Mouse (Mus musculus) midbrain, postnatal 0 days (tissue): ENCODE data around the gene Sspn. TPM values are rescaled to one million over a fixed set of nuclear protein-coding genes. Genes with fewer than 3 reads are reported as not detected.

Experiments used
- ATAC-seq: fragments of 200-750 bp; cut with Nextera tagmentation; 2 replicates; pipeline ENCODE4 v1.8.0; 2017; ENCODE audit warnings: moderate number of reproducible peaks, mild to moderate bottlenecking, moderate TSS enrichment, moderate library complexity; ENCODE audit not compliant: low FRiP score
- DNase-seq: peaks from one replicate; pipeline ENCODE4 v3.0.0-alpha.2; 2015; ENCODE audit warnings: low spot score
- H3K27ac ChIP-seq: fragments of 300-500 bp; sonication (generic); 2 replicates; pipeline ENCODE4 v1.5.1; 2014; ENCODE audit warnings: low read depth, mild to moderate bottlenecking, low read length, mixed read lengths
- H3K27me3 ChIP-seq: fragments of 300-500 bp; sonication (generic); 2 replicates; pipeline ENCODE4 v1.6.1; 2014; ENCODE audit warnings: low read length, control low read depth, mixed read lengths; ENCODE audit not compliant: insufficient read depth
- H3K36me3 ChIP-seq: fragments of 300-500 bp; sonication (generic); 2 replicates; pipeline ENCODE4 v1.6.1; 2014; ENCODE audit warnings: low read length, control low read depth, mixed read lengths; ENCODE audit not compliant: insufficient read depth
- H3K4me1 ChIP-seq: fragments of 300-500 bp; sonication (generic); 2 replicates; pipeline ENCODE4 v1.6.1; 2014; ENCODE audit warnings: mild to moderate bottlenecking, control low read depth, antibody characterized with exemption, low read length, mixed read lengths; ENCODE audit not compliant: insufficient read depth
- H3K4me2 ChIP-seq: fragments of 300-500 bp; sonication (generic); 2 replicates; pipeline ENCODE4 v1.6.1; 2014; ENCODE audit warnings: low read depth, mild to moderate bottlenecking, low read length, mixed read lengths; ENCODE audit not compliant: poor library complexity, severe bottlenecking
- H3K4me3 ChIP-seq: fragments of 300-500 bp; sonication (generic); 2 replicates; pipeline ENCODE4 v1.5.1; 2014; ENCODE audit warnings: low read depth, mild to moderate bottlenecking, low read length, moderate library complexity
- H3K9ac ChIP-seq: fragments of 300-500 bp; sonication (generic); replicated peaks from 2 replicates; pipeline ENCODE4 v1.6.1; 2014; ENCODE audit warnings: mild to moderate bottlenecking, low read length, moderate library complexity, mixed read lengths; ENCODE audit not compliant: poor library complexity, severe bottlenecking
- H3K9me3 ChIP-seq: fragments of 300-500 bp; sonication (generic); 2 replicates; pipeline ENCODE4 v1.6.1; 2016; ENCODE audit warnings: low read length, control low read depth
- CTCF ChIP-seq: IDR thresholded peaks from 2 replicates; pipeline ENCODE4 v1.5.1; 2016; ENCODE audit warnings: antibody characterized with exemption, mild to moderate bottlenecking
- WGBS: fragments of 180-500 bp; shearing (Covaris S2); extraction: QIAGEN DNeasy Blood & Tissue Kit; methylation state at CpG from one replicate; pipeline ENCODE4 v1.1.7; 2014; 5-methylcytosine and 5-hydroxymethylcytosine counted together
- polyA plus RNA-seq: library from polyadenylated mRNA; unstranded; fragments of >200 nt; fragmentation: Nextera tagmentation; extraction: Ambion mirVana; gene quantifications from 2 replicates; pipeline ENCODE4 v1.2.1, GENCODE M21; 2015
- total RNA-seq: library from RNA; depleted of rRNA; stranded (reverse); fragments of >200 nt; gene quantifications from 2 replicates; pipeline ENCODE4 v1.2.3, GENCODE M21; 2014

Sspn gene
- total and polyA plus RNA-seq, 2 experiments from 2014 or later, result 5.7 to 6.1 TPM

DNA sequence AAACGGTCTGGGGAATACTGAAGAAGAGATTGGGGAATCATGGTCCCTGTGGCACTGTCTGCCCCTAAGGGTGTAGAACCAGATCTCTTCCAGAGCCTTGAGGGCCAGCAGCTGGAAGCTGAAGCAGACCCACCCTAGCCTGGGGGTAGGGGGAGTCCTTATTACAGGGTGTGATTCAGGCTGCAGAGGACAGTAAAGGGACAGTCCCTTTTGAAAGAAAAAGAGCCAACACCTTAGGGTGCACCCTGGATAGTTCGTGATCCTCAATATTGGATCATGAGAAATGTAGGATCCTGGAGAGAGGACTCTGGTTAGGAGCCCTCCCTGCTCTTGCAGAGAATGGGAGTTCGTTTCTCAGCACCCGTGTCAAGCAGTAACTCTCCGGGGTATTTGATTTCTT, 26.8 kb upstream of the Sspn start:
- Histone ChIP-seq H3K9me3 (no peaks in the 10 kb centered on the region), H3K27ac (no peak overlapping the region), H3K9ac (no peak overlapping the region), H3K4me1 (no peaks in the 10 kb centered on the region), H3K4me2 (no peak overlapping the region), H3K27me3 (no peaks in the 10 kb centered on the region), H3K36me3 (no peaks in the 10 kb centered on the region), H3K4me3 (no peak overlapping the region)
- TF ChIP-seq CTCF, result no peak
- ATAC-seq (no peak), DNase-seq (no peak)
- 74% methylated on average over 5 of the region's 5 CpGs for WGBS

DNA sequence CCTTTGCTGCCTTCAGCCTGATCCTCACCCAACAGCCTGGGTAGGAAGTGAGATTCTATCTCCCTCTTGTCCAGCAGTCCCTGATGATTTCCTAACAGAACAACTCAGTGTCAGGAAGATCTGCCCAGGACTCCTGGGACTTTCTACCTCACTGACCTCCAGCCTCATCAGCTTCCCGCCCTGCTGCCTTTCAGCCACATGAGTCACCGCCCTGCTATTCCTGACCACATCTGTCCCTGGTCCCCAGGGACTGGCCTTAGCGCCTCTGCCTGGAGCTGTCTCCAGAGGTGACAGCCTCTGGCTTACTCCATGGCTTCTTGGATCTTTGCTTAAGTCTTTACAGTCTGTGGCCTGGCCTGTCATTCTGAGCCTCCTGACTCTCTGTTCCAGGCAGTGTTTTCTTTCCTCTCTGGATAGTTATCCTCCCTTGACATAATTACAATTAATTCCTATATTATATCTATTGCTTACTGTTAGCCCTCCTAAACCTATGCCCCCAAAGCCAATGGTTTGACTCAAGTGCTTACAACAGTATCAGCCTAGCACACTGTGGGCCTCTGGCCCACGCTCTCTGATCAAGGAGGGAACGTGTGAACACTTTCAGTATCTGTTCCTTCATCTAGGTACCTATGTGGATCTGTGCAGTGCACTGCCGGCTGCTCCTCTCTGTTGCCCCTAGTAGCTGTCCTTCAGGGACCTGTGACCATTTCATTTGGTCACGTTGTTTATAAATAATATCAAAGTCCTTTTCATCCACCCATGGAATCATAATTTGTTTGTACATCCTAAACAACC, 25.1 kb upstream of the Sspn start:
- TF ChIP-seq CTCF, result no peak
- no peaks in the 10 kb centered on the region for H3K4me1 ChIP-seq
- no peaks in the 10 kb centered on the region for H3K9me3 ChIP-seq
- H3K36me3 ChIP-seq, result no peaks in the 10 kb centered on the region
- H3K9ac ChIP-seq, result no peak overlapping the region
- ATAC-seq (no peak), DNase-seq (no peak)
- H3K4me2 ChIP-seq, result no peak overlapping the region
- H3K4me3 ChIP-seq, result no peak overlapping the region
- H3K27ac ChIP-seq, result no peak overlapping the region
- WGBS, result 78% methylated on average over 7 of the region's 7 CpGs
- H3K27me3 ChIP-seq, result no peaks in the 10 kb centered on the region

DNA sequence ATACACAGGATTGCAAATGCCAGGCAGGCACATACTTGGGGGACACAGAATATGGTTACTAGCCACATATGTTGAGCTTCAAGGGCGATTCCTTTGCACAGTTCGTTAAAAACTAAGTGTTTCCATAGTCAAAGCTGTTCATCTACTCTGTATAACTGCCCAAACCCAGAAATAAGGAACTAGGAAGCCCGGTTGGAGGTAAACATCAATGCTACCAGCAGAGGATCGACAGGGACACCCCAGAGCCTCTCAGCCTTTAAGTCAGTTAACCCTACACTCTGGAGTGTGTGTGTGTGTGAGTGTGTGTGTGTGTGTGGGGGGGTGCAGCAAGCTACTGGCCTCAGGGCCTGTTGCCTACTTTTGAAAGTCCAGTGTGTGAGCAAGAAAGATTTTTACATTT, 21.5 kb upstream of the Sspn start:
- Histone ChIP-seq H3K36me3 (no peaks in the 10 kb centered on the region), H3K27ac (no peak overlapping the region), H3K27me3 (no peaks in the 10 kb centered on the region), H3K9ac (no peak overlapping the region), H3K4me3 (no peak overlapping the region), H3K4me2 (no peak overlapping the region), H3K4me1 (no peaks in the 10 kb centered on the region), H3K9me3 (no peaks in the 10 kb centered on the region)
- DNase-seq (no peak), ATAC-seq (no peak)
- TF ChIP-seq CTCF, result no peak
- 77% methylated on average over 4 of the region's 4 CpGs for WGBS

DNA sequence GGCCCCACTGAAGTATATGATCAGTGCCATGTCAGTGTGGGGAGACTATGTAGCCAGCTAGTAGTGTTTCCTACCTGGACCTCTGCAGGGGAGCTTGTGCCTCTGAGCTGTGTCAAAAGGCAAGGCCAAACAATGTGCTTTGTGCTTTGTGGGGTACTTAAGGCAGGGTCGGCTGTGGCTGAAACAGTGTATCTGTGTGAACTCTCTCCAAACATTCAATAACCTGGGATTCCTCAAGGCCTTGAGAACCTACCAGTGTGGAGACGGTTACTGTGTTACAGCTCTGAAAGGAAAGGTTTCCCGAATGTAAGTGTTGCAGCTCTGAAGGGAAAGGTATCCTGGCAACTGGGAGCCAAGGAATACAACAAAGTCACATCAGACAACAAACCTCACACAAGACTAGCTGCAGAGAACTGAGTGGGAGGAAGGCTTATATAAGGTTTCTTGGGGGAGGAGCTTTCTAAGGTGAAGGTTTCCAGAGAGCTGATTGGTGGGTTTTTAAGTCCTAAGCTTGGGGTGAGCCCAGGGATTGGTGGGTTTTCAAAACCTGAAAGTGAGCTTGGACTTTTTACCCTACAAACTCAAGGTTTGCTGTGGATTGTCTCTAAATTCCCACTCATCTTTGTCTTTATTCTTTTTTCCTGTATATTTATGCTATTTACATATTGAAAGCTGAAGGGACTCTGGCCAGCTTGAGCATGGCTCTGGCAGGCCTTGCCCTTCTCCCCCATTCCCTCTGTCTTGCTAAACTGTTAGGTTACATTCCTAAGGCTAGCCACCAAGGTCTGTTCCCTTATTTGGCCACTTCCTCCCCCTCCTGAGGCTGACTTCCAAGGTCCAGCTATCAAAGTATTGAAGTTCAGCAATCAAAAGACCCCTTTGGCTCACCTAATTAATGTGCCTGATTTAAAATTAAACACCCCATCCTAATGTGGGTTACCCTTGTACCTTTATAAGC, 20.7 kb upstream of the Sspn start:
- Histone ChIP-seq H3K9ac (no peak overlapping the region), H3K4me3 (no peak overlapping the region), H3K9me3 (no peaks in the 10 kb centered on the region), H3K27me3 (no peaks in the 10 kb centered on the region), H3K36me3 (no peaks in the 10 kb centered on the region), H3K4me1 (no peaks in the 10 kb centered on the region), H3K4me2 (no peak overlapping the region), H3K27ac (no peak overlapping the region)
- 47% methylated on average over 3 of the region's 3 CpGs for WGBS
- ATAC-seq, result no peak
- no peak for DNase-seq
- TF ChIP-seq CTCF, result no peak

DNA sequence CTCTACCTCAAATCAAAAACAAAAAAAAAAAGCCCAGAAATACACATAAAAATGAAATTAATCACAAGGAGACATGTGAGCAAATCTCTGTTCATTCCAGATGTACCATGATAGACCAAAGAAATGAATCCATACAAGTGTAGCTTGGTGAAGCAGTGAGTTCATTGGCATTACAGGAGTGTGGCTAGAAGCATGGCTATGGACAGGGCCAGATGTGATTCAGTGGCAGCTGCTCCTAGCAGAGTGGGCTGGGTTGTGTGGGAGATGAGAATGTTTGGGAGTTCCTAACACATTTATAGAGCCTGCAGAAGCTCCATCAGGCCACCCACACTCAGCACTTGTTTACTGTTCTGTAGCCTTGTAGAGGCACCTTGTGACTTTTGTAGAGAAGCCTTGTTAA, 19.2 kb upstream of the Sspn start:
- no peak for ATAC-seq
- H3K27me3 ChIP-seq, result peaks cover 3% of the 10 kb centered on the region; the same call in 1 of the 2 replicates
- H3K27ac ChIP-seq, result no peak overlapping the region
- no peak for TF ChIP-seq CTCF
- no peaks in the 10 kb centered on the region for H3K9me3 ChIP-seq
- H3K4me2 ChIP-seq, result no peak overlapping the region
- H3K4me1 ChIP-seq, result no peaks in the 10 kb centered on the region
- no peak overlapping the region for H3K4me3 ChIP-seq
- H3K36me3 ChIP-seq, result no peaks in the 10 kb centered on the region
- DNase-seq, result no peak
- no peak overlapping the region for H3K9ac ChIP-seq

DNA sequence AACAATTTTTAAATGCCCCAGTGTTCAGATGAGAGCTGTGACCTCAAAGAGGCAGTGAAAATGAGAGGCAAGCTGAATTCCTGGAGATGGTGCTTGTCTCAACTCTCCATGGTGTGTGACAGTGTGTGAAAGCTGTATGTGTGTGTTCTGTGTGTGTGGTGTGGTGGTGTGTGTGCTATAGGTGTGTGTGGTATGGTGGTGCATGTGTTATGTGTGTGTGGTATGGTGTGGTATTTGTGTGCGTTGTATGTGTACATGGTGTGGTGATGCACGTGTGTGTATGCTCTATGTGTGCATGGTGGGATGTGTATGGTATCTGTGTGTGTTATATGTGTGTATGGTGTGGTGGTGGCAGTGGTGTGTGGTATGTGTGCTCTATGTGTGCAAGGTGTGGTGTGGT, 16.0 kb upstream of the Sspn start:
- no peaks in the 10 kb centered on the region for H3K36me3 ChIP-seq
- ATAC-seq (no peak), DNase-seq (no peak)
- H3K4me2 ChIP-seq, result no peak overlapping the region
- H3K9me3 ChIP-seq, result no peaks in the 10 kb centered on the region
- no peak overlapping the region for H3K9ac ChIP-seq
- no peaks in the 10 kb centered on the region for H3K4me1 ChIP-seq
- H3K4me3 ChIP-seq, result no peak overlapping the region
- no peak for TF ChIP-seq CTCF
- H3K27me3 ChIP-seq, result peaks cover 3% of the 10 kb centered on the region; the same call in 1 of the 2 replicates
- no peak overlapping the region for H3K27ac ChIP-seq
- 100% methylated on average over 2 of the region's 2 CpGs for WGBS
